Mouse (Mus musculus): ENCODE measurements around the gene Fzd2. TPM values are rescaled to one million over a fixed set of nuclear protein-coding genes. Genes with fewer than 3 reads are reported as not detected.
"Not testable (repeated sequence)": the region's sequence is repeated elsewhere in the genome, so short reads cannot be mapped to it uniquely, and the experiment has no call there.

Fzd2 gene
- total RNA-seq (2021) = 3.8 and 4.9 TPM in 2 replicates
- long read RNA-seq, transcript Fzd2-201 (1 exons, 3,663 nt) = major isoform, 10 of 10 reads
- long read RNA-seq, partial matches to known transcripts = 0 of 10 reads
- long read RNA-seq, other reads (novel, unspliced or antisense) = 0 of 10 reads

GRCm38 (mm10) chr11:102604010-102604584 is at the start of gene Fzd2:
Fzd2 (plus strand) TSS chr11:102604396.
- peak; percentile 77 for DNase-seq

GRCm38 (mm10) chr11:102555400-102556030 is 48.7 kb upstream of the Fzd2 start:
- DNase-seq = peak; percentile 48

GRCm38 (mm10) chr11:102556031-102556715 is 48.0 kb upstream of the Fzd2 start, which contains the start of gene Gpatch8:
Gpatch8 (minus strand) TSS chr11:102556392.
- peak; percentile 93 for DNase-seq

GRCm38 (mm10) chr11:102556716-102557074 is 47.5 kb upstream of the Fzd2 start:
- no peak for DNase-seq

GRCm38 (mm10) chr11:102557386-102557785 is 46.8 kb upstream of the Fzd2 start:
- DNase-seq = no peak

- no peak for DNase-seq
Observed at GRCm38 (mm10) chr11:102558704-102559103, 45.5 kb upstream of the Fzd2 start.

- DNase-seq = not testable (repeated sequence)
Observed at GRCm38 (mm10) chr11:102564952-102565671, 39.1 kb upstream of the Fzd2 start.

GRCm38 (mm10) chr11:102565741-102566140 is 38.5 kb upstream of the Fzd2 start:
- no peak for DNase-seq

- DNase-seq = no peak
Observed at GRCm38 (mm10) chr11:102566290-102566689, 37.9 kb upstream of the Fzd2 start.

GRCm38 (mm10) chr11:102567157-102567556 is 37.0 kb upstream of the Fzd2 start:
- DNase-seq = no peak

GRCm38 (mm10) chr11:102567723-102568122 is 36.5 kb upstream of the Fzd2 start:
- DNase-seq = no peak

- no peak for DNase-seq
Observed at GRCm38 (mm10) chr11:102568191-102568590, 36.0 kb upstream of the Fzd2 start.

- DNase-seq = no peak
Observed at GRCm38 (mm10) chr11:102568756-102569377, 35.3 kb upstream of the Fzd2 start.

- peak; percentile 88 for DNase-seq
Observed at GRCm38 (mm10) chr11:102572866-102573663, 31.1 kb upstream of the Fzd2 start.

- no peak for DNase-seq
Observed at GRCm38 (mm10) chr11:102575034-102575433, 29.2 kb upstream of the Fzd2 start.

- DNase-seq = no peak
Observed at GRCm38 (mm10) chr11:102576050-102576754, 28.0 kb upstream of the Fzd2 start.

- peak; percentile 88 for DNase-seq
Observed at GRCm38 (mm10) chr11:102578341-102579118, 25.7 kb upstream of the Fzd2 start.

GRCm38 (mm10) chr11:102579165-102580033 is 24.8 kb upstream of the Fzd2 start, which contains the start of gene Gm11627:
Gm11627 (minus strand) TSS chr11:102579461.
- no peak for DNase-seq

GRCm38 (mm10) chr11:102580034-102580330 is 24.2 kb upstream of the Fzd2 start:
- no peak for DNase-seq

Measured in adrenal gland, postnatal 25 days (tissue).